Mouse (Mus musculus) embryonic fibroblast, embryonic 13.5 days (primary cell): ENCODE measurements around the gene Mrpl3.

Experiments
- CTCF ChIP-seq: IDR thresholded peaks from 2 replicates; pipeline ENCODE4 v1.5.1; 2011; ENCODE audit warnings: mild to moderate bottlenecking, control low read depth, low read length, moderate library complexity, borderline replicate concordance; ENCODE audit not compliant: insufficient read depth
- POLR2A ChIP-seq: IDR thresholded peaks from 2 replicates; pipeline ENCODE4 v1.6.1; 2011; ENCODE audit warnings: low read depth, mild to moderate bottlenecking, control low read depth, low read length, moderate library complexity

- TF ChIP-seq POLR2A: no peak
- TF ChIP-seq CTCF: no peak
Observed at GRCm38 (mm10) chr9:105028311-105028710, 24.7 kb upstream of the Mrpl3 start.
